Mouse (Mus musculus) fat pad, adult 2 months (tissue): ENCODE data around the gene Gpr153.
A peak's percentile ranks its signal among the peaks of the same experiment; 100 is the strongest.

Experiments
- DNase-seq: peaks from one replicate; pipeline ENCODE4 v3.0.0-alpha.2; 2011; ENCODE audit warnings: low read depth, low spot score; ENCODE audit errors: extremely low read depth

Gpr153 gene

GRCm38 (mm10) chr4:152287317-152288120, 13.5 kb downstream of the Gpr153 start:
- no peak for DNase-seq

- no peak for DNase-seq
Observed at GRCm38 (mm10) chr4:152288398-152288945, 14.4 kb downstream of the Gpr153 start.

- no peak for DNase-seq
Observed at GRCm38 (mm10) chr4:152290385-152290784, 16.4 kb downstream of the Gpr153 start.

- no peak for DNase-seq
Observed at GRCm38 (mm10) chr4:152290991-152291390, 17.0 kb downstream of the Gpr153 start.

- DNase-seq = no peak
Observed at GRCm38 (mm10) chr4:152291562-152291961, 17.5 kb downstream of the Gpr153 start, which contains the start of gene Hes3. Gene Hes3 (minus strand): TSS chr4:152291662.

- no peak for DNase-seq
Observed at GRCm38 (mm10) chr4:152292102-152292765, 18.2 kb downstream of the Gpr153 start.

- DNase-seq = no peak
Observed at GRCm38 (mm10) chr4:152294188-152294929, 20.3 kb downstream of the Gpr153 start.

GRCm38 (mm10) chr4:152295916-152296315, 21.9 kb downstream of the Gpr153 start:
- DNase-seq = no peak

- no peak for DNase-seq
Observed at GRCm38 (mm10) chr4:152296371-152296770, 22.3 kb downstream of the Gpr153 start.

GRCm38 (mm10) chr4:152296874-152297861, 23.1 kb downstream of the Gpr153 start, which contains the start of gene Icmt:
Gene Icmt (plus strand): TSS chr4:152297227.
- peak; percentile 55 for DNase-seq

GRCm38 (mm10) chr4:152298836-152299235, 24.8 kb downstream of the Gpr153 start:
- no peak for DNase-seq

- DNase-seq = no peak
Observed at GRCm38 (mm10) chr4:152300375-152300774, 26.3 kb downstream of the Gpr153 start.

GRCm38 (mm10) chr4:152302012-152302411, 28.0 kb downstream of the Gpr153 start:
- DNase-seq = no peak

- no peak for DNase-seq
Observed at GRCm38 (mm10) chr4:152303172-152303571, 29.1 kb downstream of the Gpr153 start.

- DNase-seq = no peak
Observed at GRCm38 (mm10) chr4:152304685-152305084, 30.7 kb downstream of the Gpr153 start.

GRCm38 (mm10) chr4:152305991-152306390, 32.0 kb downstream of the Gpr153 start:
- no peak for DNase-seq

- no peak for DNase-seq
Observed at GRCm38 (mm10) chr4:152307542-152307941, 33.5 kb downstream of the Gpr153 start.

GRCm38 (mm10) chr4:152312186-152312585, 38.2 kb downstream of the Gpr153 start:
- DNase-seq = no peak

GRCm38 (mm10) chr4:152313211-152313632, 39.2 kb downstream of the Gpr153 start:
- DNase-seq = no peak

GRCm38 (mm10) chr4:152313934-152314333, 39.9 kb downstream of the Gpr153 start:
- no peak for DNase-seq
